Mouse (Mus musculus): Measurements from ENCODE around the gene Dnah7c. TPM values are rescaled to one million over a fixed set of nuclear protein-coding genes. Genes with fewer than 3 reads are reported as not detected.
"Not testable (repeated sequence)": the region's sequence is repeated elsewhere in the genome, so short reads cannot be mapped to it uniquely, and the experiment has no call there.

The Dnah7c gene
- polyA plus RNA-seq, 1 experiment = 0.37 TPM

- DNase-seq = no peak
- Histone ChIP-seq H3K4me1 (ENCODE audit: control insufficient read depth, insufficient read depth, low read length) (no peaks in the 10 kb centered on the region), H3K4me3 (replicated peaks; ENCODE audit: extremely low read depth, low read depth, low read length) (no peak overlapping the region)
- WGBS = 61% methylated on average over 2 of the region's 2 CpGs
- TF ChIP-seq CTCF (IDR thresholded peaks at IDR 0.05; ENCODE audit: insufficient read depth, low read length) (no peak), POLR2A (IDR thresholded peaks at IDR 0.05; ENCODE audit: borderline replicate concordance, extremely low read depth, low read depth, low read length) (no peak)
Observed at GRCm38 (mm10) chr1:46544812-46545421, 119.5 kb downstream of the Dnah7c start.

- 18% methylated on average over 3 of the region's 3 CpGs for WGBS
- Histone ChIP-seq H3K4me1 (ENCODE audit: control insufficient read depth, insufficient read depth, low read length) (no peaks in the 10 kb centered on the region), H3K4me3 (replicated peaks; ENCODE audit: extremely low read depth, low read depth, low read length) (no peak overlapping the region)
- no peak for DNase-seq
- TF ChIP-seq CTCF (IDR thresholded peaks at IDR 0.05; ENCODE audit: insufficient read depth, low read length) = no peak
- no peak for TF ChIP-seq POLR2A (IDR thresholded peaks at IDR 0.05; ENCODE audit: borderline replicate concordance, extremely low read depth, low read depth, low read length)
Observed at GRCm38 (mm10) chr1:46580385-46580784, 155.0 kb downstream of the Dnah7c start.

- not testable (repeated sequence) for H3K4me1 ChIP-seq (ENCODE audit: control insufficient read depth, insufficient read depth, low read length); H3K4me3 ChIP-seq (replicated peaks; ENCODE audit: extremely low read depth, low read depth, low read length); DNase-seq
- WGBS = 75% methylated on average over 1 of the region's 1 CpGs
Observed at GRCm38 (mm10) chr1:46593826-46594225, 168.4 kb downstream of the Dnah7c start.

GRCm38 (mm10) chr1:46596343-46596742 is 171.0 kb downstream of the Dnah7c start:
- WGBS = 84% methylated on average over 1 of the region's 1 CpGs

GRCm38 (mm10) chr1:46620331-46620730 is 194.9 kb downstream of the Dnah7c start:
- no peak for DNase-seq
- no peak overlapping the region for H3K4me3 ChIP-seq (replicated peaks; ENCODE audit: extremely low read depth, low read depth, low read length)
- TF ChIP-seq POLR2A (IDR thresholded peaks at IDR 0.05; ENCODE audit: borderline replicate concordance, extremely low read depth, low read depth, low read length) (no peak), CTCF (IDR thresholded peaks at IDR 0.05; ENCODE audit: insufficient read depth, low read length) (no peak)
- no peaks in the 10 kb centered on the region for H3K4me1 ChIP-seq (ENCODE audit: control insufficient read depth, insufficient read depth, low read length)
- 82% methylated on average over 1 of the region's 1 CpGs for WGBS

More at GRCm38 (mm10) chr1:46596343-46596742, 171.0 kb downstream of the Dnah7c start:
- not testable (repeated sequence) for H3K4me3 ChIP-seq (replicated peaks; ENCODE audit: extremely low read depth, low read depth, low read length); DNase-seq; H3K4me1 ChIP-seq (ENCODE audit: control insufficient read depth, insufficient read depth, low read length)

GRCm38 (mm10) chr1:46625914-46626313 is 200.5 kb downstream of the Dnah7c start:
- 92% methylated on average over 6 of the region's 6 CpGs for WGBS
- H3K4me1 ChIP-seq (ENCODE audit: control insufficient read depth, insufficient read depth, low read length); DNase-seq; H3K4me3 ChIP-seq (replicated peaks; ENCODE audit: extremely low read depth, low read depth, low read length): not testable (repeated sequence)

- DNase-seq = not testable (repeated sequence)
- WGBS = 79% methylated on average over 4 of the region's 4 CpGs
Observed at GRCm38 (mm10) chr1:46649821-46650220, 224.4 kb downstream of the Dnah7c start.

GRCm38 (mm10) chr1:46652721-46653120 is 227.3 kb downstream of the Dnah7c start:
- not testable (repeated sequence) for H3K4me1 ChIP-seq (ENCODE audit: control insufficient read depth, insufficient read depth, low read length); DNase-seq; H3K4me3 ChIP-seq (replicated peaks; ENCODE audit: extremely low read depth, low read depth, low read length)
- WGBS = 66% methylated on average over 2 of the region's 2 CpGs

More at GRCm38 (mm10) chr1:46649821-46650220, 224.4 kb downstream of the Dnah7c start:
- H3K4me3 ChIP-seq (replicated peaks; ENCODE audit: extremely low read depth, low read depth, low read length); H3K4me1 ChIP-seq (ENCODE audit: control insufficient read depth, insufficient read depth, low read length): not testable (repeated sequence)

- H3K4me3 ChIP-seq (replicated peaks; ENCODE audit: extremely low read depth, low read depth, low read length); H3K4me1 ChIP-seq (ENCODE audit: control insufficient read depth, insufficient read depth, low read length); DNase-seq: not testable (repeated sequence)
- WGBS = 53% methylated on average over 1 of the region's 1 CpGs
Observed at GRCm38 (mm10) chr1:46724810-46725209, 299.4 kb downstream of the Dnah7c start.

- Histone ChIP-seq H3K4me1 (ENCODE audit: control insufficient read depth, insufficient read depth, low read length) (no peaks in the 10 kb centered on the region), H3K4me3 (replicated peaks; ENCODE audit: extremely low read depth, low read depth, low read length) (no peak overlapping the region)
- 54% methylated on average over 1 of the region's 1 CpGs for WGBS
- TF ChIP-seq CTCF (IDR thresholded peaks at IDR 0.05; ENCODE audit: insufficient read depth, low read length) = no peak
- TF ChIP-seq POLR2A (IDR thresholded peaks at IDR 0.05; ENCODE audit: borderline replicate concordance, extremely low read depth, low read depth, low read length) = no peak
- no peak for DNase-seq
Observed at GRCm38 (mm10) chr1:46725266-46725665, 299.9 kb downstream of the Dnah7c start.

- H3K4me1 ChIP-seq (ENCODE audit: control insufficient read depth, insufficient read depth, low read length); DNase-seq; H3K4me3 ChIP-seq (replicated peaks; ENCODE audit: extremely low read depth, low read depth, low read length): not testable (repeated sequence)
- 79% methylated on average over 2 of the region's 2 CpGs for WGBS
Observed at GRCm38 (mm10) chr1:46725719-46726118, 300.3 kb downstream of the Dnah7c start.

GRCm38 (mm10) chr1:46729731-46730130 is 304.3 kb downstream of the Dnah7c start:
- 88% methylated on average over 3 of the region's 3 CpGs for WGBS
- H3K4me3 ChIP-seq (replicated peaks; ENCODE audit: extremely low read depth, low read depth, low read length); DNase-seq; H3K4me1 ChIP-seq (ENCODE audit: control insufficient read depth, insufficient read depth, low read length): not testable (repeated sequence)

- H3K4me1 ChIP-seq (ENCODE audit: control insufficient read depth, insufficient read depth, low read length); H3K4me3 ChIP-seq (replicated peaks; ENCODE audit: extremely low read depth, low read depth, low read length); DNase-seq: not testable (repeated sequence)
- WGBS = 90% methylated on average over 2 of the region's 2 CpGs
Observed at GRCm38 (mm10) chr1:46733405-46734106, 308.2 kb downstream of the Dnah7c start.

GRCm38 (mm10) chr1:46734455-46734854 is 309.1 kb downstream of the Dnah7c start:
- not testable (repeated sequence) for DNase-seq; H3K4me1 ChIP-seq (ENCODE audit: control insufficient read depth, insufficient read depth, low read length); H3K4me3 ChIP-seq (replicated peaks; ENCODE audit: extremely low read depth, low read depth, low read length)
- WGBS = 81% methylated on average over 2 of the region's 2 CpGs

- not testable (repeated sequence) for H3K4me1 ChIP-seq (ENCODE audit: control insufficient read depth, insufficient read depth, low read length); DNase-seq; H3K4me3 ChIP-seq (replicated peaks; ENCODE audit: extremely low read depth, low read depth, low read length)
- 43% methylated on average over 3 of the region's 3 CpGs for WGBS
Observed at GRCm38 (mm10) chr1:46764600-46764999, 339.2 kb downstream of the Dnah7c start.
